Mouse (Mus musculus): ENCODE data around the gene Carmil3. TPM values are rescaled to one million over a fixed set of nuclear protein-coding genes. Genes with fewer than 3 reads are reported as not detected.

The Carmil3 gene
- polyA plus RNA-seq, 1 experiment from 2014 or later = 2.5 TPM

GRCm38 (mm10) chr14:55536116-55536745, 45.8 kb downstream of the Carmil3 start:
- 49% methylated on average over 6 of the region's 6 CpGs for WGBS
- Histone ChIP-seq H3K9me3 (ENCODE audit: control insufficient read depth, low read length) (no peaks in the 10 kb centered on the region), H3K4me2 (ENCODE audit: low read length) (no peak overlapping the region), H3K9ac (ENCODE audit: low read length) (no peak overlapping the region), H3K27ac (ENCODE audit: low read depth) (no peak overlapping the region), H3K36me3 (ENCODE audit: control insufficient read depth, insufficient read depth, low read length) (no peaks in the 10 kb centered on the region), H3K27me3 (replicated peaks; ENCODE audit: control insufficient read depth, insufficient read depth, low read length) (no peaks in the 10 kb centered on the region), H3K4me1 (replicated peaks; ENCODE audit: control insufficient read depth, insufficient read depth, low read length) (peaks cover 3% of the 10 kb centered on the region), H3K4me3 (ENCODE audit: low read depth, low read length) (no peak overlapping the region)
- DNase-seq (ENCODE audit: low spot score) (peak; percentile 63), ATAC-seq (replicated peaks; ENCODE audit: low FRiP score, low TSS enrichment, low read depth) (no peak)

- DNase-seq (ENCODE audit: low spot score) = peak; percentile 86
- peak; percentile 94 for ATAC-seq (replicated peaks; ENCODE audit: low FRiP score, low TSS enrichment, low read depth)
- H3K4me2 ChIP-seq (ENCODE audit: low read length) = peak within 1 kb of the TSS; percentile 78
- peaks cover 25% of the 10 kb centered on the region for H3K36me3 ChIP-seq (ENCODE audit: control insufficient read depth, insufficient read depth, low read length)
- WGBS = under 1% methylated on average over 32 of the region's 32 CpGs
- peak within 1 kb of the TSS; percentile 94 for H3K27ac ChIP-seq (ENCODE audit: low read depth)
- no peaks in the 10 kb centered on the region for H3K27me3 ChIP-seq (replicated peaks; ENCODE audit: control insufficient read depth, insufficient read depth, low read length)
- peak within 1 kb of the TSS; percentile 63 for H3K9ac ChIP-seq (ENCODE audit: low read length)
- peaks cover 8% of the 10 kb centered on the region for H3K4me1 ChIP-seq (replicated peaks; ENCODE audit: control insufficient read depth, insufficient read depth, low read length)
- peak within 1 kb of the TSS; percentile 55 for H3K4me3 ChIP-seq (ENCODE audit: low read depth, low read length)
- no peaks in the 10 kb centered on the region for H3K9me3 ChIP-seq (ENCODE audit: control insufficient read depth, low read length)
These were observed 49.8 kb downstream of the Carmil3 start, which contains the start of gene Pck2 for GRCm38 (mm10) chr14:55540067-55540786. TSS of gene Pck2 (plus strand) at chr14:55540266.

GRCm38 (mm10) chr14:55540787-55541321, 50.4 kb downstream of the Carmil3 start:
- peak overlapping the region; percentile 63 for H3K9ac ChIP-seq (ENCODE audit: low read length)
- H3K4me3 ChIP-seq (ENCODE audit: low read depth, low read length) = peak overlapping the region; percentile 55
- H3K27ac ChIP-seq (ENCODE audit: low read depth) = peak overlapping the region; percentile 94
- DNase-seq (ENCODE audit: low spot score) (peak; percentile 92), ATAC-seq (replicated peaks; ENCODE audit: low FRiP score, low TSS enrichment, low read depth) (peak; percentile 56)
- H3K36me3 ChIP-seq (ENCODE audit: control insufficient read depth, insufficient read depth, low read length) = peaks cover 31% of the 10 kb centered on the region
- H3K4me1 ChIP-seq (replicated peaks; ENCODE audit: control insufficient read depth, insufficient read depth, low read length) = peaks cover 8% of the 10 kb centered on the region
- WGBS = 3% methylated on average over 10 of the region's 10 CpGs
- peak overlapping the region; percentile 78 for H3K4me2 ChIP-seq (ENCODE audit: low read length)
- no peaks in the 10 kb centered on the region for H3K27me3 ChIP-seq (replicated peaks; ENCODE audit: control insufficient read depth, insufficient read depth, low read length)
- H3K9me3 ChIP-seq (ENCODE audit: control insufficient read depth, low read length) = no peaks in the 10 kb centered on the region

GRCm38 (mm10) chr14:55542268-55542667, 51.8 kb downstream of the Carmil3 start:
- Histone ChIP-seq H3K27me3 (replicated peaks; ENCODE audit: control insufficient read depth, insufficient read depth, low read length) (no peaks in the 10 kb centered on the region), H3K9me3 (ENCODE audit: control insufficient read depth, low read length) (no peaks in the 10 kb centered on the region), H3K4me1 (replicated peaks; ENCODE audit: control insufficient read depth, insufficient read depth, low read length) (peaks cover 8% of the 10 kb centered on the region), H3K9ac (ENCODE audit: low read length) (no peak overlapping the region), H3K4me2 (ENCODE audit: low read length) (no peak overlapping the region), H3K4me3 (ENCODE audit: low read depth, low read length) (no peak overlapping the region), H3K27ac (ENCODE audit: low read depth) (no peak overlapping the region), H3K36me3 (ENCODE audit: control insufficient read depth, insufficient read depth, low read length) (peaks cover 46% of the 10 kb centered on the region)
- DNase-seq (ENCODE audit: low spot score) (no peak), ATAC-seq (replicated peaks; ENCODE audit: low FRiP score, low TSS enrichment, low read depth) (no peak)
- 96% methylated on average over 12 of the region's 12 CpGs for WGBS

- H3K36me3 ChIP-seq (ENCODE audit: control insufficient read depth, insufficient read depth, low read length) = peaks cover 66% of the 10 kb centered on the region
- WGBS = 80% methylated on average over 9 of the region's 9 CpGs
- ATAC-seq (replicated peaks; ENCODE audit: low FRiP score, low TSS enrichment, low read depth) = no peak
These were observed 53.9 kb downstream of the Carmil3 start for GRCm38 (mm10) chr14:55544334-55544733.

GRCm38 (mm10) chr14:55550191-55550590, 59.7 kb downstream of the Carmil3 start:
- no peak for ATAC-seq (replicated peaks; ENCODE audit: low FRiP score, low TSS enrichment, low read depth)
- H3K9me3 ChIP-seq (ENCODE audit: control insufficient read depth, low read length) = no peaks in the 10 kb centered on the region
- peaks cover 52% of the 10 kb centered on the region for H3K36me3 ChIP-seq (ENCODE audit: control insufficient read depth, insufficient read depth, low read length)
- no peak overlapping the region for H3K27ac ChIP-seq (ENCODE audit: low read depth)
- no peaks in the 10 kb centered on the region for H3K27me3 ChIP-seq (replicated peaks; ENCODE audit: control insufficient read depth, insufficient read depth, low read length)
- 87% methylated on average over 6 of the region's 6 CpGs for WGBS
- no peak overlapping the region for H3K4me2 ChIP-seq (ENCODE audit: low read length)
- no peak overlapping the region for H3K4me3 ChIP-seq (ENCODE audit: low read depth, low read length)
- no peak overlapping the region for H3K9ac ChIP-seq (ENCODE audit: low read length)
- no peaks in the 10 kb centered on the region for H3K4me1 ChIP-seq (replicated peaks; ENCODE audit: control insufficient read depth, insufficient read depth, low read length)
- no peak for DNase-seq (ENCODE audit: low spot score)

More at GRCm38 (mm10) chr14:55544334-55544733, 53.9 kb downstream of the Carmil3 start:
- Histone ChIP-seq H3K9me3 (ENCODE audit: control insufficient read depth, low read length) (no peaks in the 10 kb centered on the region), H3K9ac (ENCODE audit: low read length) (no peak overlapping the region), H3K27ac (ENCODE audit: low read depth) (no peak overlapping the region), H3K4me3 (ENCODE audit: low read depth, low read length) (no peak overlapping the region), H3K27me3 (replicated peaks; ENCODE audit: control insufficient read depth, insufficient read depth, low read length) (no peaks in the 10 kb centered on the region), H3K4me2 (ENCODE audit: low read length) (no peak overlapping the region), H3K4me1 (replicated peaks; ENCODE audit: control insufficient read depth, insufficient read depth, low read length) (peaks cover 8% of the 10 kb centered on the region)
- DNase-seq (ENCODE audit: low spot score) = no peak

- 65% methylated on average over 5 of the region's 5 CpGs for WGBS
- Histone ChIP-seq H3K36me3 (ENCODE audit: control insufficient read depth, insufficient read depth, low read length) (peaks cover 41% of the 10 kb centered on the region), H3K9ac (ENCODE audit: low read length) (no peak overlapping the region), H3K27ac (ENCODE audit: low read depth) (no peak overlapping the region), H3K9me3 (ENCODE audit: control insufficient read depth, low read length) (no peaks in the 10 kb centered on the region), H3K27me3 (replicated peaks; ENCODE audit: control insufficient read depth, insufficient read depth, low read length) (no peaks in the 10 kb centered on the region), H3K4me3 (ENCODE audit: low read depth, low read length) (no peak overlapping the region), H3K4me2 (ENCODE audit: low read length) (no peak overlapping the region), H3K4me1 (replicated peaks; ENCODE audit: control insufficient read depth, insufficient read depth, low read length) (no peaks in the 10 kb centered on the region)
- DNase-seq (ENCODE audit: low spot score) = no peak
- ATAC-seq (replicated peaks; ENCODE audit: low FRiP score, low TSS enrichment, low read depth) = no peak
These were observed 60.9 kb downstream of the Carmil3 start for GRCm38 (mm10) chr14:55551347-55551746.

GRCm38 (mm10) chr14:55551794-55552193, 61.3 kb downstream of the Carmil3 start:
- Histone ChIP-seq H3K36me3 (ENCODE audit: control insufficient read depth, insufficient read depth, low read length) (peaks cover 36% of the 10 kb centered on the region), H3K4me2 (ENCODE audit: low read length) (no peak overlapping the region), H3K27me3 (replicated peaks; ENCODE audit: control insufficient read depth, insufficient read depth, low read length) (no peaks in the 10 kb centered on the region), H3K27ac (ENCODE audit: low read depth) (no peak overlapping the region), H3K9ac (ENCODE audit: low read length) (no peak overlapping the region), H3K4me1 (replicated peaks; ENCODE audit: control insufficient read depth, insufficient read depth, low read length) (no peaks in the 10 kb centered on the region), H3K9me3 (ENCODE audit: control insufficient read depth, low read length) (no peaks in the 10 kb centered on the region), H3K4me3 (ENCODE audit: low read depth, low read length) (no peak overlapping the region)
- DNase-seq (ENCODE audit: low spot score) (no peak), ATAC-seq (replicated peaks; ENCODE audit: low FRiP score, low TSS enrichment, low read depth) (no peak)
- WGBS = 90% methylated on average over 8 of the region's 8 CpGs

All from intestine, embryonic 14.5 days (tissue).